Mouse (Mus musculus) limb, embryonic 15.5 days (tissue): ENCODE data around the gene Tjp1. TPM values are rescaled to one million over a fixed set of nuclear protein-coding genes. Genes with fewer than 3 reads are reported as not detected.

Experiments used
- ATAC-seq: fragments of 200-750 bp; cut with Nextera tagmentation; 2 replicates; pipeline ENCODE4 v1.8.0; 2017; ENCODE audit warnings: low read depth, moderate TSS enrichment; ENCODE audit not compliant: insufficient number of reproducible peaks, low FRiP score, low TSS enrichment
- H3K27ac ChIP-seq: fragments of 300-500 bp; sonication (generic); 2 replicates; pipeline ENCODE4 v1.5.1; 2015; ENCODE audit warnings: moderate library complexity, mild to moderate bottlenecking, inconsistent platforms
- H3K27me3 ChIP-seq: fragments of 300-500 bp; sonication (generic); 2 replicates; pipeline ENCODE4 v1.6.1; 2015; ENCODE audit warnings: inconsistent platforms
- H3K36me3 ChIP-seq: fragments of 300-500 bp; sonication (generic); 2 replicates; pipeline ENCODE4 v1.6.1; 2015; ENCODE audit warnings: inconsistent platforms
- H3K4me1 ChIP-seq: fragments of 300-500 bp; sonication (generic); 2 replicates; pipeline ENCODE4 v1.6.1; 2015; ENCODE audit warnings: inconsistent platforms
- H3K4me2 ChIP-seq: fragments of 300-500 bp; sonication (generic); 2 replicates; pipeline ENCODE4 v1.6.1; 2015; ENCODE audit warnings: mild to moderate bottlenecking, inconsistent platforms
- H3K4me3 ChIP-seq: fragments of 300-500 bp; sonication (generic); 2 replicates; pipeline ENCODE4 v1.5.1; 2015; ENCODE audit warnings: mild to moderate bottlenecking, inconsistent platforms
- H3K9ac ChIP-seq: fragments of 300-500 bp; sonication (generic); 2 replicates; pipeline ENCODE4 v1.6.1; 2015; ENCODE audit warnings: inconsistent platforms
- H3K9me3 ChIP-seq: fragments of 300-500 bp; sonication (generic); 2 replicates; pipeline ENCODE4 v1.6.1; 2016; ENCODE audit warnings: inconsistent platforms
- WGBS: fragments of 180-500 bp; shearing (Covaris S2); methylation state at CpG from one replicate; pipeline ENCODE4 v1.1.7; 2015; 5-methylcytosine and 5-hydroxymethylcytosine counted together
- polyA plus RNA-seq: library from polyadenylated mRNA; unstranded; fragments of >200 nt; fragmentation: Nextera tagmentation; extraction: Ambion mirVana; gene quantifications from 2 replicates; pipeline ENCODE4 v1.2.1, GENCODE M21; 2015

The Tjp1 gene
- polyA plus RNA-seq, 1 experiment from 2014 or later: 25.1 TPM

- no peak for ATAC-seq
- H3K36me3 ChIP-seq: no peaks in the 10 kb centered on the region
- H3K4me3 ChIP-seq: no peak overlapping the region
- H3K27me3 ChIP-seq: no peaks in the 10 kb centered on the region
- H3K4me2 ChIP-seq: no peak overlapping the region
- H3K4me1 ChIP-seq: peaks cover 1% of the 10 kb centered on the region; the same call in 1 of the 2 replicates
- H3K9ac ChIP-seq: no peak overlapping the region
- no peak overlapping the region for H3K27ac ChIP-seq
- no peaks in the 10 kb centered on the region for H3K9me3 ChIP-seq
- WGBS: 39% methylated on average over 2 of the region's 2 CpGs
Observed at GRCm38 (mm10) chr7:65456031-65456430, 71.5 kb downstream of the Tjp1 start.

GRCm38 (mm10) chr7:65455208-65455607, 72.4 kb downstream of the Tjp1 start:
- H3K4me1 ChIP-seq: no peaks in the 10 kb centered on the region
- WGBS: 88% methylated on average over 3 of the region's 3 CpGs
- H3K4me2 ChIP-seq: no peak overlapping the region
- H3K27ac ChIP-seq: no peak overlapping the region
- no peak overlapping the region for H3K4me3 ChIP-seq
- no peaks in the 10 kb centered on the region for H3K36me3 ChIP-seq
- no peaks in the 10 kb centered on the region for H3K9me3 ChIP-seq
- ATAC-seq: no peak
- H3K27me3 ChIP-seq: no peaks in the 10 kb centered on the region
- no peak overlapping the region for H3K9ac ChIP-seq

- no peak overlapping the region for H3K4me3 ChIP-seq
- no peak for ATAC-seq
- WGBS: 33% methylated on average over 3 of the region's 3 CpGs
Observed at GRCm38 (mm10) chr7:65454269-65454668, 73.3 kb downstream of the Tjp1 start.

GRCm38 (mm10) chr7:65452246-65452645, 75.3 kb downstream of the Tjp1 start:
- WGBS: 66% methylated on average over 3 of the region's 3 CpGs

More at GRCm38 (mm10) chr7:65454269-65454668, 73.3 kb downstream of the Tjp1 start:
- no peak overlapping the region for H3K9ac ChIP-seq
- no peaks in the 10 kb centered on the region for H3K27me3 ChIP-seq
- no peak overlapping the region for H3K27ac ChIP-seq
- no peaks in the 10 kb centered on the region for H3K4me1 ChIP-seq
- no peak overlapping the region for H3K4me2 ChIP-seq
- H3K36me3 ChIP-seq: no peaks in the 10 kb centered on the region
- H3K9me3 ChIP-seq: no peaks in the 10 kb centered on the region

GRCm38 (mm10) chr7:65450158-65450557, 77.4 kb downstream of the Tjp1 start:
- H3K4me3 ChIP-seq: no peak overlapping the region

More at GRCm38 (mm10) chr7:65452246-65452645, 75.3 kb downstream of the Tjp1 start:
- Histone ChIP-seq H3K4me3 (no peak overlapping the region), H3K27me3 (no peaks in the 10 kb centered on the region), H3K4me2 (no peak overlapping the region), H3K9ac (no peak overlapping the region), H3K27ac (no peak overlapping the region), H3K9me3 (no peaks in the 10 kb centered on the region), H3K36me3 (no peaks in the 10 kb centered on the region), H3K4me1 (no peaks in the 10 kb centered on the region)
- no peak for ATAC-seq

GRCm38 (mm10) chr7:65441505-65441904, 86.1 kb downstream of the Tjp1 start:
- Histone ChIP-seq H3K27me3 (no peaks in the 10 kb centered on the region), H3K27ac (no peak overlapping the region), H3K4me2 (no peak overlapping the region), H3K4me1 (no peaks in the 10 kb centered on the region), H3K36me3 (no peaks in the 10 kb centered on the region), H3K4me3 (no peak overlapping the region), H3K9me3 (no peaks in the 10 kb centered on the region), H3K9ac (no peak overlapping the region)
- WGBS: 82% methylated on average over 4 of the region's 4 CpGs
- ATAC-seq: no peak

More at GRCm38 (mm10) chr7:65450158-65450557, 77.4 kb downstream of the Tjp1 start:
- Histone ChIP-seq H3K4me1 (no peaks in the 10 kb centered on the region), H3K9ac (no peak overlapping the region), H3K27ac (no peak overlapping the region), H3K27me3 (no peaks in the 10 kb centered on the region), H3K4me2 (no peak overlapping the region), H3K36me3 (no peaks in the 10 kb centered on the region), H3K9me3 (no peaks in the 10 kb centered on the region)
- 64% methylated on average over 5 of the region's 5 CpGs for WGBS
- ATAC-seq: no peak

GRCm38 (mm10) chr7:65439518-65439917, 88.1 kb downstream of the Tjp1 start:
- Histone ChIP-seq H3K27ac (no peak overlapping the region), H3K4me2 (no peak overlapping the region), H3K36me3 (no peaks in the 10 kb centered on the region), H3K4me3 (no peak overlapping the region), H3K9ac (no peak overlapping the region), H3K9me3 (no peaks in the 10 kb centered on the region), H3K27me3 (no peaks in the 10 kb centered on the region), H3K4me1 (no peaks in the 10 kb centered on the region)
- 55% methylated on average over 8 of the region's 8 CpGs for WGBS
- ATAC-seq: no peak

GRCm38 (mm10) chr7:65438146-65438545, 89.4 kb downstream of the Tjp1 start:
- Histone ChIP-seq H3K27ac (no peak overlapping the region), H3K9me3 (no peaks in the 10 kb centered on the region), H3K36me3 (no peaks in the 10 kb centered on the region), H3K4me1 (no peaks in the 10 kb centered on the region), H3K4me2 (no peak overlapping the region), H3K9ac (no peak overlapping the region), H3K4me3 (no peak overlapping the region), H3K27me3 (no peaks in the 10 kb centered on the region)
- WGBS: 87% methylated on average over 5 of the region's 5 CpGs
- ATAC-seq: no peak

- no peak overlapping the region for H3K4me2 ChIP-seq
- no peaks in the 10 kb centered on the region for H3K36me3 ChIP-seq
- no peaks in the 10 kb centered on the region for H3K4me1 ChIP-seq
- ATAC-seq: no peak
- no peaks in the 10 kb centered on the region for H3K27me3 ChIP-seq
- no peak overlapping the region for H3K9ac ChIP-seq
- H3K4me3 ChIP-seq: no peak overlapping the region
- WGBS: 62% methylated on average over 3 of the region's 3 CpGs
- no peak overlapping the region for H3K27ac ChIP-seq
- H3K9me3 ChIP-seq: no peaks in the 10 kb centered on the region
Observed at GRCm38 (mm10) chr7:65436921-65437320, 90.7 kb downstream of the Tjp1 start.

- H3K4me3 ChIP-seq: no peak overlapping the region
- peaks cover 9% of the 10 kb centered on the region; the same call in 1 of the 2 replicates for H3K4me1 ChIP-seq
- no peaks in the 10 kb centered on the region for H3K27me3 ChIP-seq
- ATAC-seq: no peak
- no peak overlapping the region for H3K27ac ChIP-seq
- H3K9ac ChIP-seq: no peak overlapping the region
- H3K9me3 ChIP-seq: no peaks in the 10 kb centered on the region
- no peak overlapping the region for H3K4me2 ChIP-seq
- WGBS: 14% methylated on average over 9 of the region's 9 CpGs
- H3K36me3 ChIP-seq: no peaks in the 10 kb centered on the region
Observed at GRCm38 (mm10) chr7:65431018-65431695, 96.4 kb downstream of the Tjp1 start.

GRCm38 (mm10) chr7:65430401-65430800, 97.2 kb downstream of the Tjp1 start:
- no peak overlapping the region for H3K27ac ChIP-seq
- WGBS: 13% methylated on average over 8 of the region's 8 CpGs
- no peak overlapping the region for H3K4me2 ChIP-seq

GRCm38 (mm10) chr7:65424519-65424918, 103.1 kb downstream of the Tjp1 start:
- Histone ChIP-seq H3K4me2 (no peak overlapping the region), H3K27me3 (no peaks in the 10 kb centered on the region), H3K9me3 (no peaks in the 10 kb centered on the region), H3K36me3 (no peaks in the 10 kb centered on the region), H3K9ac (no peak overlapping the region), H3K4me3 (no peak overlapping the region), H3K4me1 (peaks cover 2% of the 10 kb centered on the region; the same call in 1 of the 2 replicates), H3K27ac (0 out of 2 replicates have a peak overlapping the region, but pooled peaks have one; percentile 0)
- ATAC-seq: no peak
- 48% methylated on average over 8 of the region's 8 CpGs for WGBS

More at GRCm38 (mm10) chr7:65430401-65430800, 97.2 kb downstream of the Tjp1 start:
- Histone ChIP-seq H3K9ac (no peak overlapping the region), H3K4me3 (no peak overlapping the region), H3K27me3 (no peaks in the 10 kb centered on the region), H3K9me3 (no peaks in the 10 kb centered on the region), H3K4me1 (peaks cover 9% of the 10 kb centered on the region; the same call in 1 of the 2 replicates), H3K36me3 (no peaks in the 10 kb centered on the region)
- no peak for ATAC-seq
